Mouse (Mus musculus): ENCODE results near the gene Orai2. TPM values are rescaled to one million over a fixed set of nuclear protein-coding genes. Genes with fewer than 3 reads are reported as not detected.
"Not testable (repeated sequence)": the region's sequence is repeated elsewhere in the genome, so short reads cannot be mapped to it uniquely, and the experiment has no call there.

The Orai2 gene
- total RNA-seq (2021) = 10 to 100 TPM; 59.8 to 62.6 TPM

DNA sequence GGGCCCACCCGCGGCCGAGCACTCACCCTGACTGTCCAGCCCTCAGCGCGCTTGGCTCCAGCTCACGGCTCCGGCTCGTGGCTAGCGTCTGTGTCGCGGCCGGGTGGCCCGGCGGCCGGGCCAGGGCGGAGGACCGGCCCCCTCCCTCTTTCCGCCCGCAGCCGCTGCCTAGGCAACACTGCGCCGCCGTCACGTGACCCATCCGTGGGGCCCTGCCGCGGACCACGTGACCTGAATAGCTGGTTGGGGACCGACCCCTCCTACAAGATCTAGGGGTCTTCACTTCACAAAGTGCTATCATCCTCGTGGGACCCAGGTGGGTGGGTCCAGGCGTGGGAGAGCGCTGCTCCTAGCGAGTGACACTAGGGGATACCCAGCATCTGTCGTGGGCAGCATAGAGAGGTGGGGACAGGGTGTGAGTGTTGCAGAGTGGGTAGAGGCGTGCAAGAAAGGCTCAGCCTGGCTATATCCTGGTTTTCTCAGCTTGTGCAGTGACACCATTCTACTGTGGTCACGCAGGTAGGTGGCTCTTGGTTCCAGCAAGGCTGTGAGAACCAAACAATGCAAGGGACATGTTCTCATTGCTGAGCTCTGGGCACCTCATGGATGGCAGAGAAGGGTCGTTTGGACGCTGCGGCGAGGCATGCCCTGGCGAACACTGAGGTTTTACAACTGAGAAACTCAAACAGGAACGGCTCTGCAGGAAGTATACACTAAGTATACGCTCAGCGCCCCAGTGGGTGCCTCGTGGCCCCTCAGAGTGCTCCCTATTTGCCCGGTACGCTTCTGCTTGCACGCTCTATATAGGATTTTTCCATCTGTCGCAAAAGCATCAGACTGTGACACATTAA is at the start of gene Orai2:
TSS of gene Orai2 (minus strand) at position 202 of the 851 bp plus-strand sequence.
- DNase-seq (ENCODE audit: extremely low spot score in 1 of 2, low spot score in 2 of 2) = peak; percentile 77 to 92
- intact Hi-C loops (cut with DNase I) = no loop called here

GRCm38 (mm10) chr5:136218585-136218984 is 48.1 kb upstream of the Orai2 start:
- intact Hi-C loops (cut with DNase I) = no loop called here

DNA sequence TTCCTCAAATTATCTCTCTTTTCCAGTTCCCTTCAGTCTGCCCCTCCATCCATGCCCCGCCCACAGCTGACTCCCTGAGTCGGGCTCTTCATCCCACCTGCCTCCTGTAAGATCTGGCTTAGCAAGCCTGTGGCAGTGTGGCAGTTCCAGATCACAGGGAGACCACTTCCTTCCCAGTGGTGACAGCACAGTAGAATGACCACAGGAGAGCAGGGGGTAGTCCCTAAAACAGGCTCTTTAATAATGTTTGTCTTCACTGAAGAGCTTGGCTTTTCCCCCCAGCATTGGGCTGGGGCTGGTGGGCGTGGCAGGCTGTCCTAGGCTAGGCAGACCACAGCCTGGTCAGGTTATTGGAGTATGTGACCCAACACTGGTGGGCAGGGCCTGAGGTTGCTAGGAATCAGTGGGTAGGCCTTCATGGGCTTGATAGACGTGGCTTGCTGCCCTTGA is 47.4 kb upstream of the Orai2 start:
- DNase-seq (ENCODE audit: extremely low spot score in 1 of 2, low spot score in 2 of 2) = no peak
- intact Hi-C loops (cut with DNase I) = no loop called here

More at GRCm38 (mm10) chr5:136218585-136218984, 48.1 kb upstream of the Orai2 start:
- DNase-seq (ENCODE audit: extremely low spot score in 1 of 2, low spot score in 2 of 2) = no peak

DNA sequence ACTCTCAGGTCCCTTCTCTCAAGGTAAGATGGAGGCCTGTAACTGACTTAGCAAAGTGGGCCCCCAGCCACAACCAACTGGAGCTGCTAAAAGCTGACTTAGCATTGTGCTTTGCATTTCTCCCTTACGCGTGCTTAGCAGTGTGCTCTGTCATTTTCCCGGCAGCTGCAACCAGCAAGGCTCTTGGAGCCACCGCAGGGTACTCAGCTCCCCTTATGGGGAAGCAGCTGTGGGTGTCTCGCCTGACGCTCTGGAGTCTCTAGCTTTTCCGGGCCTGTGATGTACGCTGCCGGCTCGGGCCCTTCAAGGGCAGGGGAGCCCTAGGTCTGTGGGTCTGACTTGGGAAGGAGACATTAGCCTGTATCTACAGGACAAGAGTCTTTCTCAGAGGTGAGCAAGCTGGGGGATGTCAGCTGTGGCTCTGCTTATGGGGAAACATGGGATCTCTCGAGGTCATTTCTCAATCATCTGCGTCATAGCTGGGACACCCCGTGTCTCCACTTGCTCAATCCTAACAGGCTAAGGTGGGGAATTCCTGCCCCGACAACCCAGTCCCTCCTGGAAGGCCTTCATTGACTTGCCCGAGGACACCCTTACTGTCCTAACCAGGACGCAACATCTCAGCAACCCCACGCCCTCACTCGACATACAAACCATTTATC is 46.6 kb upstream of the Orai2 start:
- no peak for DNase-seq (ENCODE audit: extremely low spot score in 1 of 2, low spot score in 2 of 2)
- intact Hi-C loops (cut with DNase I) = no loop called here

GRCm38 (mm10) chr5:136215958-136216357 is 45.4 kb upstream of the Orai2 start:
- intact Hi-C loops (cut with DNase I) = no loop called here
- peak in 1 of 2 experiments; percentile 61 for DNase-seq (ENCODE audit: extremely low spot score in 1 of 2, low spot score in 2 of 2)

- DNase-seq (ENCODE audit: extremely low spot score in 1 of 2, low spot score in 2 of 2) = no peak
- intact Hi-C loops (cut with DNase I) = no loop called here
Measured at GRCm38 (mm10) chr5:136215211-136215610, 44.7 kb upstream of the Orai2 start.

DNA sequence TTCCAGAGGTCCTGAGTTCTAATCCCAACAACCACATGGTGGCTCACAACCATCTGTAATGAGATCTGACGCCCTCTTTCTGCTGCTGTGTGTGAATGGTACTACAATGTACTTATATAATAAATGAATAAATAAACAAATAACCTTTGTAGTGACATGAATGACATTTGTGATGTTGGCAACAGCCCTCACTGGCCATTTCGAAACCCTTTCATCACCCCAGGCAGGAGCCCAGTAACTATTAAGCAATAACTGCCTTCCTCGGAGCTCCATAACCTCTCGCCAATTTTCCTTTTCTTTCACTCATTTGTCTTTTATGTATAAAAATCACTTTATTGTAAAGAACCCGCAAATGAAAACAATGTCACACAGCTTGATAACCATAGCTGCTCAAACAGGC is 43.2 kb upstream of the Orai2 start:
- intact Hi-C loops (cut with DNase I) = no loop called here
- DNase-seq (ENCODE audit: extremely low spot score in 1 of 2, low spot score in 2 of 2) = no peak

DNA sequence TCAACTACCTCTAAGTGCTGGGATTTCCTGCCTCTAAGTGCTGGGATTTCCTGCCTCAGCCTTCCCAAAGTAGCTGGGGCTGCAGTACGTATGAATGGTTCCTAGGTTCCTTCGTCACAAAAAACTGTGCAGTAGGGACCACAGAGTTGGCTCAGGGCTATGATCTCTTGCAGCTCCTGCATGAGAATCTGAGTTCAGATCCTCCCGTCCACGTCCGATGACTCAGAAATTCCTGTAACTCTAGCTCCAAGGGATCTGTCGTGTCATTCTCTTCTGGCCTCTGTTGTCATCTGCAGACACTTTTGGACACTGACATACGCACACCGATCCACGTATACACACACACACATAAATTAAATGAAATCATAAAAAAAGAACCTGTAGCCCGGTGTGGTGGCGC is 42.2 kb upstream of the Orai2 start:
- intact Hi-C loops (cut with DNase I) = no loop called here
- no peak for DNase-seq (ENCODE audit: extremely low spot score in 1 of 2, low spot score in 2 of 2)

GRCm38 (mm10) chr5:136211341-136212102 is 41.0 kb upstream of the Orai2 start:
- intact Hi-C loops (cut with DNase I); DNase-seq (ENCODE audit: extremely low spot score in 1 of 2, low spot score in 2 of 2): not testable (repeated sequence)

GRCm38 (mm10) chr5:136210549-136210948 is 40.0 kb upstream of the Orai2 start:
- intact Hi-C loops (cut with DNase I) = no loop called here
- no peak for DNase-seq (ENCODE audit: extremely low spot score in 1 of 2, low spot score in 2 of 2)

GRCm38 (mm10) chr5:136201832-136202231 is 31.3 kb upstream of the Orai2 start:
- DNase-seq (ENCODE audit: extremely low spot score in 1 of 2, low spot score in 2 of 2) = peak; percentile 67 to 78
- intact Hi-C loops (cut with DNase I) = loop anchor here (2.0 to 5.0 kb wide), 2 partner anchors 51 to 555 kb away; no protein-coding TSS in a partner anchor

GRCm38 (mm10) chr5:136199526-136199925 is 29.0 kb upstream of the Orai2 start:
- intact Hi-C loops (cut with DNase I) = no loop called here

DNA sequence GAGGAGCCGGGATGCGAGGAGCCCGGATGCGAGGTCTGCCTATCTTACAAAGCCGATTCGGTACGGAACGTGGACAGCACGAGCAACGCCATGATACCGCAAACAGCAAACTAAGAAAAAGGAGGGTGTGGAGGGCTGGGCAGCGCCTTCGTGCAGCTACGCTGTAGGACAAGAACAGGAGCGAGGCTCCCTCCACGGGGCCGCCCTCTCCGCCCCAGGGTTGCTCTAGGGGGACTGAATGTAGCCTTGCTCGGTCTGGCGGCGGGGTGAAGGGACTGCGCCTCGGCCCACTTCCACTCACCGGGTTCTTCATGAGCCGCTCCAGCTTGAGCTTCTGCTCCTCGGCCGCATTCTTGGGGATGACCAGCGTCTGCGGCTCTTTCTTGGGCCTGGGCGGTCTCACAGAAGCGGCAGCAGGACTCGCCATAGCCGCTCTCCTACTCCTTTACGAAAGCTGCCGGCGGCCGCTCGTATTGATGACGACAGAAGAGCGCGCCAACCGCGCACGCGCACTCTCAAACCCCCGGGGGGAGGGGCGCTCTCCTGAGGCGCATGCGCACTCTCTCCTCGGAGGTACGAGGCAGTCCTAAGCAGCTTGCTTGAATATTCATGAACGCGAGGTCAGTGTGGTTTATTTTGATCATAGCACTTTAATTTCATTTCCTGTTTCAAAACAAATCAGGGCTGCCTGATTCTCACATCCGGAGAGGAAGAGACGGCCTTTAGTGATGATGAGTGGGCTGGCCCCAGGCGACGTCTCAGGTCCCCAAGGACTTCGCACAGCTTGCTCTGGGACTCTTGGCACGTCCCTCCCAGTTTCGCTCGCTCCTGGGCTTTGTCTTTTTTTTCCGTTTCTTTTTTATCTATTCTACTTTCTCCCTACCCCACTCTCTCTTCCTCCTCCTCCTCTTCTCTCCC is 28.2 kb upstream of the Orai2 start, which contains the start of gene Prkrip1:
TSS of gene Prkrip1 (minus strand) at position 490 of the 918 bp plus-strand sequence.
- DNase-seq (ENCODE audit: extremely low spot score in 1 of 2, low spot score in 2 of 2) = peak; percentile 93 to 94
- intact Hi-C loops (cut with DNase I) = no loop called here

More at GRCm38 (mm10) chr5:136199526-136199925, 29.0 kb upstream of the Orai2 start:
- DNase-seq (ENCODE audit: extremely low spot score in 1 of 2, low spot score in 2 of 2) = no peak

- no peak for DNase-seq (ENCODE audit: extremely low spot score in 1 of 2, low spot score in 2 of 2)
- intact Hi-C loops (cut with DNase I) = no loop called here
Measured at GRCm38 (mm10) chr5:136191870-136192269, 21.4 kb upstream of the Orai2 start.

DNA sequence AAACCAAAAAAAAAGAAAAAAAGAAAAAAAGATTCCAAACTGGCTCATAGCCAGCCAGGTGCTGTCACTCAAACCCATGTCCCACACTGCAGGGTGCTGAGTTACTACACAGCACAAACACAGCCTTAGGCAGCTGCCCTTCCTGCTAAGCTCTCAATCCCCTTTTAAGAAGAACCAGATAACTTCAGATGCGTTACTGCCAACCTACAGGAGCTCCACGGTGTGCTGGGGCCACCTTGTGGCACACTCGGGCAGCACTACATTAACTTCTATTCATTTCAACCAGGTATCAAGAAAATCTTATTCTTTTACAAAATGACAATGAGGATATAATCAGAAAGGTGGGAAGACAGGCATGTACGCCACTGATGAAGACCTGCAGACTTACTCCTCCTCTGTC is 16.2 kb upstream of the Orai2 start:
- DNase-seq (ENCODE audit: extremely low spot score in 1 of 2, low spot score in 2 of 2) = peak in 1 of 2 experiments; percentile 58
- intact Hi-C loops (cut with DNase I) = loop anchor here (2.0 kb wide), 1 partner anchor 52 kb away; no protein-coding TSS in a partner anchor

DNA sequence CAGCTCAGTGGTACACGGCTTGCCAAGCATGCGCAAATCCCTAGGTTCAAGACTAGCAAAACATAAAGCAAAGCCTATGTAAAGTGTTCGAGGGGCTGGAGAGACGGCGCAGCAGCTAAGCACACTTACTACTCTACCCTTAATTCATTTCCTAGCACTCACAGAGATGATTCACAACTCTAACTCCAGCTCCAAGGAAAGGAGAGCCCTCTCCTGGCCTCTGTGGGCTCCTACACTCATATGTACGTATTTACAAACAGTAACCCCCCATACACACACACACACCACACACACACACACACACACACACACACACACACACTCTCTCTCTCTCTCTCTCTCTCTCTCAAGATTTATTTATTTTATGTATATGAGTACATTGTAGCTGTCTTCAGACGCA is 13.3 kb upstream of the Orai2 start:
- intact Hi-C loops (cut with DNase I) = no loop called here
- no peak for DNase-seq (ENCODE audit: extremely low spot score in 1 of 2, low spot score in 2 of 2)

DNA sequence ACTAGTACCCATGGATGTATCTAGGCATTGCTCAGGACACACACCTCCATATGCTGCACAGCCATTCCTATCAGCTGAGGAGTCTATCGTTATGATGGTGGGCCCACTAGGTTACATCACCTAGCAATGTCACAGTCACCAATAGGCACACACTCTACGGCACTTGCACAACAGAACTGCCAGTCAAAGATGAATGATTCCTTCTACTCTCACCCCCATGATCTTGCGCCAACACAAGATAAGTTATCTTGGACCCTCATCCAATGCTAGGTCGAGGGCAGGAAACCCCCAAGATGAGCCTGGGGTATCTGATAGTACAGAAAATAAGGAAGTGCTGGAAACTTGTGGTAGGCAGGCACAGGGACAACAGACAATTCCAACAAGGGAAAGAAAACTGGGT is 12.3 kb upstream of the Orai2 start:
- intact Hi-C loops (cut with DNase I) = no loop called here
- DNase-seq (ENCODE audit: extremely low spot score in 1 of 2, low spot score in 2 of 2) = no peak

GRCm38 (mm10) chr5:136182049-136182448 is 11.5 kb upstream of the Orai2 start:
- no peak for DNase-seq (ENCODE audit: extremely low spot score in 1 of 2, low spot score in 2 of 2)
- intact Hi-C loops (cut with DNase I) = no loop called here

Measured in left cerebral cortex, postnatal 10 days (tissue).